Mouse (Mus musculus): ENCODE data around the gene Tnxb. TPM values are rescaled to one million over a fixed set of nuclear protein-coding genes. Genes with fewer than 3 reads are reported as not detected.

The Tnxb gene
- polyA plus RNA-seq, 1 experiment from 2014 or later: 0.10 TPM

DNA sequence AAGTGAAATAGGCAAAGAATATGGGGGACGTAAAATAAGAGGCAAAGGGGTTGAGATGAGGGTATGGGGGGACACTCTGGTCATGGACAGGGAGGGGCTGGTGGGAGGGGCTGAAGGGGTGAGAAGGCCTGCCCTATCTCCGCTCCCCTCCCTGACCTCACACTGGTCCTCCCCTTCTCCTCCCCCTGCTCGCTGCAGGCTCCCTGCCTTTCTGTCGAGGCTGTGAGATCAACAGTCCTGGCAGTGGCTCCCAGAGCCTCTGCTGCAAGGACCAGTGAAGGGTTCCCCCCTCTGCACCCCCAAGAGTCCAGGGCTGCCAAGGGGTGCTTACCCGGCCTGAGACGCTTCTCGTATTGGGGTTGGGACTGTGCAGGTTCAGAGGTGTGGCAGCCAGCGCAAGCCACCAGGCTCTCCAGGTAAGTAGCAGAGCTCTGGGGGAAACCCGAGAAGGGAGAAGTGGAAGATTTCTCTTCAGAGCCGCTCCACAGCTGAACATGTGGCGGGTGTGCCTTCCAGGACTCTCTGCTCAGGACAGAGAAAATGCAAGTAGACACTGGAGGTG is 10.0 kb upstream of the Tnxb start:
- no peak overlapping the region for H3K27ac ChIP-seq (ENCODE audit: low read depth, low read length)
- H3K27me3 ChIP-seq (replicated peaks; ENCODE audit: control insufficient read depth, insufficient read depth, low read length): peaks cover 37% of the 10 kb centered on the region
- H3K9me3 ChIP-seq (ENCODE audit: control insufficient read depth, low read length): no peaks in the 10 kb centered on the region
- no peaks in the 10 kb centered on the region for H3K36me3 ChIP-seq (ENCODE audit: control insufficient read depth, insufficient read depth, low read length)
- no peak for DNase-seq (ENCODE audit: low spot score)
- no peak overlapping the region for H3K4me2 ChIP-seq
- H3K4me1 ChIP-seq (replicated peaks; ENCODE audit: control insufficient read depth, insufficient read depth, low read length): peaks cover 9% of the 10 kb centered on the region; the same call in 1 of the 2 replicates
- no peak overlapping the region for H3K4me3 ChIP-seq (ENCODE audit: low read depth, low read length)
- 39% methylated on average over 11 of the region's 11 CpGs for WGBS
- H3K9ac ChIP-seq (ENCODE audit: low read depth, low read length): no peak overlapping the region
- no peak for ATAC-seq (replicated peaks; ENCODE audit: low FRiP score)

DNA sequence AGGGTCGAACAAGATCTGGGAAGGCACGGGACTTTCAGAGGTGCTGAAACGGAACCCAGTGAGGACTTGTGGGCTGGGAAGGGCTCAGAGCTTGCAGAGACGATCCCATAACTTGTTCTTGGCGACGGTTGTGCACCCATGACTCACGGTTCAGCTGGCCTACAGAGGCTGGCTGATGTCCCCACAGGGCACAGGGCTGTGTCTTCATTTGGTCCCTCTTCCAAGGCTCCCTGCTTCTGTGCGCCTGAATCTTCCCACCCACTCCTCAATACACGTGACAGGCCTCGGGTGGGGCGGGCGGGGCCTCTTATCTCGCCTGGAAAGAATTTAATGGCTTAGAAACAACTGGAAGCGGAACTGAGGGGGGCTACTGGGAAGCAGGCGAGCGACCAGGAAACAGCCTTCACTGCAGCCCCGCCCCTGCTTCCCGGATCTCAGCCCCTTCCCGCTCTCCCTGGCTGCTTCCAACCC is 9.2 kb upstream of the Tnxb start:
- Histone ChIP-seq H3K9ac (ENCODE audit: low read depth, low read length) (no peak overlapping the region), H3K4me3 (ENCODE audit: low read depth, low read length) (no peak overlapping the region), H3K4me2 (peak overlapping the region; percentile 42), H3K9me3 (ENCODE audit: control insufficient read depth, low read length) (no peaks in the 10 kb centered on the region), H3K36me3 (ENCODE audit: control insufficient read depth, insufficient read depth, low read length) (no peaks in the 10 kb centered on the region), H3K27ac (ENCODE audit: low read depth, low read length) (no peak overlapping the region), H3K4me1 (replicated peaks; ENCODE audit: control insufficient read depth, insufficient read depth, low read length) (peaks cover 9% of the 10 kb centered on the region; the same call in 1 of the 2 replicates), H3K27me3 (replicated peaks; ENCODE audit: control insufficient read depth, insufficient read depth, low read length) (peaks cover 37% of the 10 kb centered on the region)
- ATAC-seq (replicated peaks; ENCODE audit: low FRiP score) (no peak), DNase-seq (ENCODE audit: low spot score) (no peak)
- 8% methylated on average over 19 of the region's 19 CpGs for WGBS

DNA sequence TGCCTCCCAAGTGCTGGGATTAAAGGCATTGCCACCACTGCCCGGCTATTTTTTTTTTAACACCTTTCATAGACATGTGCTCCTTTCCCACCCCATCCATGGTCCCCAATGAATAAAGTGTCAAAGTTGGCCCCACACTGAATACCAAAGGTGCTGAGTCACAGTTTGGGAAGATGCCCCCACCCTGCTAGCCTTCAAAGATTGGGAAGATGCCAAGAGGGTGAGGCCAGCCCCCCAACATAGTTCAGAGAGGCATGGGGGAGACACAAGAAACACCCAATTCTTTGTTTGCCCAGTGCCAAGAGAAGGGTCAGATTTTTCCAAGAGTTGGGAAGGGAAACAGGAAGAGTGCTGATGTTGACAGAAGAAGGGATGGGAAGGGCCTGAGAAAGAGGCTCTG is 7.9 kb upstream of the Tnxb start:
- peaks cover 9% of the 10 kb centered on the region; the same call in 1 of the 2 replicates for H3K4me1 ChIP-seq (replicated peaks; ENCODE audit: control insufficient read depth, insufficient read depth, low read length)
- H3K36me3 ChIP-seq (ENCODE audit: control insufficient read depth, insufficient read depth, low read length): no peaks in the 10 kb centered on the region
- H3K9me3 ChIP-seq (ENCODE audit: control insufficient read depth, low read length): no peaks in the 10 kb centered on the region
- no peak for DNase-seq (ENCODE audit: low spot score)
- peaks cover 37% of the 10 kb centered on the region for H3K27me3 ChIP-seq (replicated peaks; ENCODE audit: control insufficient read depth, insufficient read depth, low read length)
- WGBS: 69% methylated on average over 1 of the region's 1 CpGs
- no peak overlapping the region for H3K4me2 ChIP-seq
- no peak overlapping the region for H3K9ac ChIP-seq (ENCODE audit: low read depth, low read length)
- H3K4me3 ChIP-seq (ENCODE audit: low read depth, low read length): no peak overlapping the region
- ATAC-seq (replicated peaks; ENCODE audit: low FRiP score): no peak
- no peak overlapping the region for H3K27ac ChIP-seq (ENCODE audit: low read depth, low read length)

DNA sequence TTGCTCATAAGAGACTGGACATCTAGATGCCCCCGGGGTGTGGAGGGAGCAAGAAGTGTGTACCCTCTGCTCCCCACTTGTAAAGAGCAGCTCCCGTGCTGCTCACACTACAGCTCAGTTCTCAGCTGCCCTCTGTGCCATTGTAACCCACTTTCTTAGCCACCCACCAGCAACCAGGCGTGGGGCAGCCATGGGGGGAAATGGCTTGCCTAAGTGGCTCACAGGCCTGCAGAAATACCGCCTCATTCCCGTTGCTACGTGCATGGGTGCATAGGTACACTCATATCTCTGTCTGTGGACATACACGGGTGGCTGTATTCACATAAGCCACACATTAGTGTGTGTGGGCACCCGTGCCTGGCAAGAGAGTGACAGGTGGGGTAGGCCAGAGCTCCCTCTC is 7.4 kb upstream of the Tnxb start:
- no peaks in the 10 kb centered on the region for H3K9me3 ChIP-seq (ENCODE audit: control insufficient read depth, low read length)
- peaks cover 37% of the 10 kb centered on the region for H3K27me3 ChIP-seq (replicated peaks; ENCODE audit: control insufficient read depth, insufficient read depth, low read length)
- 77% methylated on average over 8 of the region's 8 CpGs for WGBS
- no peak overlapping the region for H3K9ac ChIP-seq (ENCODE audit: low read depth, low read length)
- H3K27ac ChIP-seq (ENCODE audit: low read depth, low read length): no peak overlapping the region
- no peak overlapping the region for H3K4me2 ChIP-seq
- peaks cover 9% of the 10 kb centered on the region; the same call in 1 of the 2 replicates for H3K4me1 ChIP-seq (replicated peaks; ENCODE audit: control insufficient read depth, insufficient read depth, low read length)
- DNase-seq (ENCODE audit: low spot score): no peak
- no peaks in the 10 kb centered on the region for H3K36me3 ChIP-seq (ENCODE audit: control insufficient read depth, insufficient read depth, low read length)
- ATAC-seq (replicated peaks; ENCODE audit: low FRiP score): no peak
- H3K4me3 ChIP-seq (ENCODE audit: low read depth, low read length): no peak overlapping the region

DNA sequence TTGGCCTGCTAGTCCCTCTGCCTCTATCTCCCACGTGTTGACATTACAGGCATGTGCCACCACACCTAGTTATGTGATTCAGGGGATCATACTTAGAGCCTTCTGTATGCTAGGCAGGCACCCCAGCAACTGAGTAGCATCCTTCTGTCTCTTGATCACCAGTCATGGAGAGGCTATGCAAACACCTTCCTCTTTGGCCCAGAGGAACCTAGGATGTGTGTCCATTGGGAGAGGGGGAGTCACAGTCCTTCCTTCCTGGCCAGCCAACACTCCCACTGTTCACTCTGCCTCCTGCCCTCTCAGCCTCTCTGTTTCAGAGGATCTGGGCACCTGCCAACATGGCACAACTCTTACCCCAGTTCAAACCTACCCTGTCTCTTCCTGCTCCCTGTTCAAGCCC is 6.8 kb upstream of the Tnxb start:
- no peak overlapping the region for H3K9ac ChIP-seq (ENCODE audit: low read depth, low read length)
- H3K27ac ChIP-seq (ENCODE audit: low read depth, low read length): no peak overlapping the region
- peaks cover 9% of the 10 kb centered on the region; the same call in 1 of the 2 replicates for H3K4me1 ChIP-seq (replicated peaks; ENCODE audit: control insufficient read depth, insufficient read depth, low read length)
- DNase-seq (ENCODE audit: low spot score): no peak
- no peak for ATAC-seq (replicated peaks; ENCODE audit: low FRiP score)
- no peaks in the 10 kb centered on the region for H3K36me3 ChIP-seq (ENCODE audit: control insufficient read depth, insufficient read depth, low read length)
- H3K4me2 ChIP-seq: no peak overlapping the region
- 37% methylated on average over 1 of the region's 1 CpGs for WGBS
- H3K4me3 ChIP-seq (ENCODE audit: low read depth, low read length): no peak overlapping the region
- H3K9me3 ChIP-seq (ENCODE audit: control insufficient read depth, low read length): no peaks in the 10 kb centered on the region
- H3K27me3 ChIP-seq (replicated peaks; ENCODE audit: control insufficient read depth, insufficient read depth, low read length): peaks cover 37% of the 10 kb centered on the region

DNA sequence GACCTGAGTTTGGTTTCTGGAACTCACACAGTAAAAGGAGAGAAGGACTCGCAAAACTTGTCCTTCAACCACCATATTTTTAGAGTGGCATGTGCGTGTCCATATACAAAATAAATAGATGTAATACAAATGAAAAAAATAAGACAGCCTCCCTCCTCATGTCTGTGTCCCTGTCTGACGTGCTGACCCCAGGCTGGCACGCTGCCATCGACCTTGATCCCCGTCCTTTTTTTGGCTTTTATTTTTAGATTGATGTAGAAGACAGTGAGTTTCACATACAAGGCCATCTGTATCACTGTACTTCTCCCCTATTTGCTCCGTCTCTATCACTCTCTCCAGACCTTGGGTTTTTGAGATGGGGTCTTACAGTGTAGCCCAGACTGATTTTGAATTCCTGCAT is 5.9 kb upstream of the Tnxb start:
- Histone ChIP-seq H3K9me3 (ENCODE audit: control insufficient read depth, low read length) (no peaks in the 10 kb centered on the region), H3K4me1 (replicated peaks; ENCODE audit: control insufficient read depth, insufficient read depth, low read length) (peaks cover 9% of the 10 kb centered on the region; the same call in 1 of the 2 replicates), H3K4me3 (ENCODE audit: low read depth, low read length) (no peak overlapping the region), H3K4me2 (no peak overlapping the region), H3K36me3 (ENCODE audit: control insufficient read depth, insufficient read depth, low read length) (no peaks in the 10 kb centered on the region), H3K9ac (ENCODE audit: low read depth, low read length) (no peak overlapping the region), H3K27ac (ENCODE audit: low read depth, low read length) (no peak overlapping the region), H3K27me3 (replicated peaks; ENCODE audit: control insufficient read depth, insufficient read depth, low read length) (peaks cover 33% of the 10 kb centered on the region)
- DNase-seq (ENCODE audit: low spot score) (no peak), ATAC-seq (replicated peaks; ENCODE audit: low FRiP score) (no peak)
- 67% methylated on average over 7 of the region's 7 CpGs for WGBS

DNA sequence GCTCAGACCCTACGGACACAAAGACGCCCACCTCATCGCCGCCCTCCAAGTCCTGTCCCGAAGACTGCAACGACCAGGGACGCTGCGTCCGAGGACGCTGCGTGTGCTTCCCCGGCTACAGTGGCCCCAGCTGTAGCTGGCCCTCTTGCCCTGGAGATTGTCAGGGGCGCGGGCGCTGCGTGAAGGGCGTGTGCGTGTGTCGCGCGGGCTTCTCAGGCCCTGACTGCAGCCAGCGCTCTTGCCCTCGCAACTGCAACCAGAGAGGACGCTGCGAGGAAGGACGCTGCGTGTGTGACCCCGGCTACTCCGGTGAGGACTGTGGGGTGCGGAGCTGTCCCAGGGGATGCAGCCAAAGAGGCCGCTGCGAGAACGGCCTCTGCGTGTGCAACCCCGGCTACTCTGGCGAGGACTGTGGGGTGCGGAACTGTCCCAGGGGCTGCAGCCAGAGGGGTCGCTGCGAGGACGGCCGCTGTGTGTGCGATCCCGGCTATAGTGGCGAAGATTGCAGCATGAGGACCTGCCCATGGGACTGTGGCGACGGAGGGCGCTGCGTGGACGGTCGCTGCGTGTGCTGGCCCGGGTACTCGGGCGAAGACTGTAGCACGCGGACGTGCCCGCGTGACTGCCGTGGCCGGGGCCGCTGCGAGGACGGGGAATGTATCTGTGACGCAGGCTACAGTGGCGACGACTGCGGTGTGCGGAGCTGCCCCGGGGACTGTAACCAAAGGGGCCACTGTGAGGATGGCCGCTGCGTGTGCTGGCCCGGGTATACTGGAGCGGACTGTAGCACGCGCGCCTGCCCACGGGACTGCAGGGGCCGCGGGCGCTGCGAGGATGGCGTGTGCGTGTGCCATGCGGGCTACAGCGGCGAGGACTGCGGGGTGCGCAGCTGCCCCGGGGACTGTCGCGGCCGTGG is 1.1 kb downstream of the Tnxb start:
- H3K9me3 ChIP-seq (ENCODE audit: control insufficient read depth, low read length): no peaks in the 10 kb centered on the region
- DNase-seq (ENCODE audit: low spot score): no peak
- peak overlapping the region; percentile 56 for H3K4me2 ChIP-seq
- no peak overlapping the region for H3K9ac ChIP-seq (ENCODE audit: low read depth, low read length)
- no peak overlapping the region for H3K27ac ChIP-seq (ENCODE audit: low read depth, low read length)
- no peaks in the 10 kb centered on the region for H3K36me3 ChIP-seq (ENCODE audit: control insufficient read depth, insufficient read depth, low read length)
- no peaks in the 10 kb centered on the region; the same call in 1 of the 2 replicates for H3K4me1 ChIP-seq (replicated peaks; ENCODE audit: control insufficient read depth, insufficient read depth, low read length)
- WGBS: 11% methylated on average over 93 of the region's 93 CpGs
- H3K27me3 ChIP-seq (replicated peaks; ENCODE audit: control insufficient read depth, insufficient read depth, low read length): peaks cover 54% of the 10 kb centered on the region
- H3K4me3 ChIP-seq (ENCODE audit: low read depth, low read length): peak overlapping the region; percentile 32
- ATAC-seq (replicated peaks; ENCODE audit: low FRiP score): no peak

DNA sequence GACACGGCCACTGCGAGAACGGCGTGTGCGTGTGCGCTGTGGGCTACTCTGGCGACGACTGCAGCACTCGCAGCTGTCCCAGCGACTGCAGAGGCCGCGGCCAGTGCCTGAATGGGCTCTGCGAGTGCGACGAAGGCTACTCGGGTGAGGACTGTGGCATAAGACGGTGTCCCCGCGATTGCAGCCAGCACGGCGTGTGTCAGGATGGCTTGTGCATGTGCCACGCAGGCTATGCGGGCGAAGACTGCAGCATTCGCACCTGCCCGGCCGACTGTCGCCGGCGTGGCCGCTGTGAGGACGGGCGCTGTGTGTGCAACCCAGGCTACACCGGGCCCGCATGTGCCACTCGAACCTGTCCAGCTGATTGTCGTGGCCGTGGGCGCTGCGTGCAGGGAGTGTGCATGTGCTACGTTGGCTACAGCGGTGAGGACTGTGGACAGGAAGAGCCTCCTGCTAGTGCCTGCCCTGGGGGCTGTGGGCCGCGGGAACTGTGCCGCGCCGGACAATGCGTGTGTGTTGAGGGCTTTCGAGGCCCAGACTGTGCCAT is 2.0 kb downstream of the Tnxb start:
- no peaks in the 10 kb centered on the region; the same call in 1 of the 2 replicates for H3K4me1 ChIP-seq (replicated peaks; ENCODE audit: control insufficient read depth, insufficient read depth, low read length)
- no peak overlapping the region for H3K27ac ChIP-seq (ENCODE audit: low read depth, low read length)
- no peak overlapping the region for H3K9ac ChIP-seq (ENCODE audit: low read depth, low read length)
- H3K36me3 ChIP-seq (ENCODE audit: control insufficient read depth, insufficient read depth, low read length): no peaks in the 10 kb centered on the region
- H3K4me3 ChIP-seq (ENCODE audit: low read depth, low read length): peak overlapping the region; percentile 32
- H3K4me2 ChIP-seq: peak overlapping the region; percentile 56
- ATAC-seq (replicated peaks; ENCODE audit: low FRiP score) (no peak), DNase-seq (ENCODE audit: low spot score) (no peak)
- peaks cover 60% of the 10 kb centered on the region for H3K27me3 ChIP-seq (replicated peaks; ENCODE audit: control insufficient read depth, insufficient read depth, low read length)
- H3K9me3 ChIP-seq (ENCODE audit: control insufficient read depth, low read length): no peaks in the 10 kb centered on the region
- WGBS: 28% methylated on average over 49 of the region's 49 CpGs
